Mouse (Mus musculus): ENCODE data around the gene Gid8. TPM values are rescaled to one million over a fixed set of nuclear protein-coding genes. Genes with fewer than 3 reads are reported as not detected.

The Gid8 gene
- 54.1 TPM for polyA plus RNA-seq (2021)

DNA sequence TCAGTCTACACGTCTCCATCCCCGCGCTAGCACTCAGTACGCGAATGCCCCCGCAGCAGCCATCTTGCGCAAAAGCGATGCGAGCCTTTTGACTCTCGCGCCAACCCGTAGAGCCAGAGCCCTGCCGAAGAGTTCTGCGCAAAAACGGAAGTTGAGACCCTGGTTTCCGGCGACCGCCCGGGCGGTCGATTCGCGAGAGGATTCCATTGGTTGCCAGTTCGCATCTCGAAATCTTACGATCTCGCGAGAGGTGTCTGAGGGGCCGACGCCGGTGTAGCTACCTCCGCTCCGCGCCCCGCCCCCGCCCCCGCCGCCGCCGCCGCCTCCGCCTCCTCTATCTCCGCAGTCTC lies at the start of gene Gid8, which contains the start of gene Dido1:
Gene Gid8 (plus strand): TSS at position 195 of the 350 bp plus-strand sequence.
Gene Dido1 (minus strand): TSS at position 77 of the 350 bp plus-strand sequence.
- no peaks in the 10 kb centered on the region for H3K27me3 ChIP-seq
- POLR2A ChIA-PET: interaction anchor here (0.7 to 1.1 kb wide), 2 partner anchors 129 to 783 kb away, joined by 3 to 5 read pairs; partner anchors contain the start of gene Mrgbp
- ATAC-seq (peak; percentile 85), DNase-seq (ENCODE audit: low read depth, low spot score) (peak; percentile 77)
- in situ Hi-C loops (cut with MboI; ENCODE audit: low pct_unique_long_range_greater_than_20kb): no loop called here
- CTCF ChIA-PET: no interaction called here
- TF ChIP-seq CTCF (IDR thresholded peaks at IDR 0.05): no peak

GRCm38 (mm10) chr2:180660521-180660920 lies 49.4 kb upstream of the Gid8 start:
- TF ChIP-seq CTCF (IDR thresholded peaks at IDR 0.05): no peak
- DNase-seq (ENCODE audit: low read depth, low spot score): no peak
- ChIA-PET CTCF (no interaction called here), POLR2A (no interaction called here)
- ATAC-seq: no peak
- in situ Hi-C loops (cut with MboI; ENCODE audit: low pct_unique_long_range_greater_than_20kb): no loop called here
- no peaks in the 10 kb centered on the region for H3K27me3 ChIP-seq

DNA sequence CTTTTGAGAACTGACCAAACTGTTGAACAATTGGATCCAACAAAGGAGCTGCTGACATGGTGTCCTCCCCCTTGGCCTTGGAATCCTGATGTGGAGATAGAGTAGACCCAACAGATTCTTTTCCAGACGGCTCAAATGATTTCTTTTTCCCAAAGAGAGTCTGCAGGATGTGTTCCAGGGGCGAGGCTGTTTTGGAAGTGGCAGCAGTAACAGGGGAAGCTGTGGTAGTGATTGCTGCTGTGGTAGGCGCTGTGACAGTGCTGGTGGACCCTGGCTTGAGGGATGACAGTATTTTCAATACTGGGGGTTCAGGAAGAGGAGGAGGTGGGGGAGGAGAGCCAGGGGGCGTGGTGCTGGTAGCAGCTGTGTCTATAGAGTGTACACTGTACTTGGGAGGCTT lies 47.9 kb upstream of the Gid8 start:
- no peaks in the 10 kb centered on the region for H3K27me3 ChIP-seq
- POLR2A ChIA-PET: no interaction called here
- ATAC-seq (no peak), DNase-seq (ENCODE audit: low read depth, low spot score) (no peak)
- no peak for TF ChIP-seq CTCF (IDR thresholded peaks at IDR 0.05)
- CTCF ChIA-PET: interaction anchor here (1.4 to 2.3 kb wide), 2 partner anchors 15 to 17 kb away, joined by 3 to 6 read pairs; no protein-coding TSS in a partner anchor
- in situ Hi-C loops (cut with MboI; ENCODE audit: low pct_unique_long_range_greater_than_20kb): no loop called here

DNA sequence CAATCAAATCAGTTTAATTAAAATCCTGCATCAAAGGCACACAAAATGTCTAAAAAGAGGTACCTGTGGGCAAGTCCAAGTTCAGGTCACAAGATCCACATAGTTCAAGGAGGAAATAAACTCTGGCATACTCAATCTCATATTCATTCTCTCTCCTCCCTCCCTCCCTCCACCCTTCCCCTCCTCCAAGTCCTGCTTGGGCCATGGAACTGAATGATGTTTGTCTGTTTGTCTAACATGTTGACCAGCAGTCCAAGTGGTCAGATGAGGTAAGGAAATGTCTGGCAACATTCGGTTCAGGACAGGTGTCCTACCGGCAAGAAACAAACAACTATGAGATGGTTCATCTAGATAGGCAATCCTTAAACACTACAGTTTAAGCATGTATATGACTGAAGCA lies 33.2 kb upstream of the Gid8 start:
- ATAC-seq (no peak), DNase-seq (ENCODE audit: low read depth, low spot score) (no peak)
- TF ChIP-seq CTCF (IDR thresholded peaks at IDR 0.05): no peak
- ChIA-PET CTCF (interaction anchor here (3.6 kb wide), 1 partner anchor 26 kb away, joined by 23 read pairs; no protein-coding TSS in a partner anchor), POLR2A (no interaction called here)
- H3K27me3 ChIP-seq: no peaks in the 10 kb centered on the region
- in situ Hi-C loops (cut with MboI; ENCODE audit: low pct_unique_long_range_greater_than_20kb): no loop called here

GRCm38 (mm10) chr2:180678609-180679140 lies 31.2 kb upstream of the Gid8 start:
- ChIA-PET CTCF (interaction anchor here (0.9 to 3.6 kb wide), 12 partner anchors 9 to 210 kb away, joined by 3 to 23 read pairs (median 5); no protein-coding TSS in a partner anchor), POLR2A (interaction anchor here (0.7 to 1.4 kb wide), 2 partner anchors 12 to 20 kb away, joined by 3 to 4 read pairs; no protein-coding TSS in a partner anchor)
- peak; percentile 84 for TF ChIP-seq CTCF (IDR thresholded peaks at IDR 0.05)
- in situ Hi-C loops (cut with MboI; ENCODE audit: low pct_unique_long_range_greater_than_20kb): no loop called here
- peak; percentile 54 for ATAC-seq
- no peaks in the 10 kb centered on the region for H3K27me3 ChIP-seq
- DNase-seq (ENCODE audit: low read depth, low spot score): no peak

- ChIA-PET POLR2A (no interaction called here), CTCF (interaction anchor here (1.8 kb wide), 1 partner anchor 14 kb away, joined by 4 read pairs; no protein-coding TSS in a partner anchor)
- DNase-seq (ENCODE audit: low read depth, low spot score) (no peak), ATAC-seq (no peak)
- TF ChIP-seq CTCF (IDR thresholded peaks at IDR 0.05): no peak
- no peaks in the 10 kb centered on the region for H3K27me3 ChIP-seq
- in situ Hi-C loops (cut with MboI; ENCODE audit: low pct_unique_long_range_greater_than_20kb): no loop called here
These were observed 28.7 kb upstream of the Gid8 start for GRCm38 (mm10) chr2:180681225-180681624.

- in situ Hi-C loops (cut with MboI; ENCODE audit: low pct_unique_long_range_greater_than_20kb): no loop called here
- ATAC-seq (no peak), DNase-seq (ENCODE audit: low read depth, low spot score) (no peak)
- no peaks in the 10 kb centered on the region for H3K27me3 ChIP-seq
- CTCF ChIA-PET: no interaction called here
- no peak for TF ChIP-seq CTCF (IDR thresholded peaks at IDR 0.05)
- POLR2A ChIA-PET: no interaction called here
These were observed 26.4 kb upstream of the Gid8 start for GRCm38 (mm10) chr2:180683524-180683923.

GRCm38 (mm10) chr2:180684031-180684430 lies 25.9 kb upstream of the Gid8 start:
- no peak for TF ChIP-seq CTCF (IDR thresholded peaks at IDR 0.05)
- in situ Hi-C loops (cut with MboI; ENCODE audit: low pct_unique_long_range_greater_than_20kb): no loop called here
- ATAC-seq (no peak), DNase-seq (ENCODE audit: low read depth, low spot score) (no peak)
- POLR2A ChIA-PET: no interaction called here
- CTCF ChIA-PET: interaction anchor here (0.7 to 1.1 kb wide), 2 partner anchors 11 to 27 kb away, joined by 3 to 4 read pairs; no protein-coding TSS in a partner anchor
- no peaks in the 10 kb centered on the region for H3K27me3 ChIP-seq

DNA sequence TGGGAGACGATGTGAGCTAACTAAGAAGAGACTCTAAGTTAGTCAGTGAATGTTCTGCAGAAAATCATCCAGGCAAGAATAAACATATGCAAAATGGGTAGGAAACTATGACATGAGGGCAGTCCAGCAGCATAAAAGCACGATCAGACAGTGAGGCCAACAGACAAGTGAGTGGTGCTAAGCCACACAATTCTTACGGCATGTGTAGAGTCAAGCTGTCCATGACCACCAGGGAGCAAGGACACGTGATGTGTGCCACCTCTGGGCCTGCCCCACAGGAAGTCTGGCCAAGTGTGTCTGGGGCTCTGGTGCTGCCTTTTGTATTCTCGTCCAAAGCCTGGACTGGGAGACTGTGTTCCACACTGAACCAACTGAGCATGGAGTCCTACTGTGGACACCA lies 20.1 kb upstream of the Gid8 start:
- in situ Hi-C loops (cut with MboI; ENCODE audit: low pct_unique_long_range_greater_than_20kb): no loop called here
- POLR2A ChIA-PET: interaction anchor here (1.1 kb wide), 1 partner anchor 10 kb away, joined by 3 read pairs; no protein-coding TSS in a partner anchor
- no peaks in the 10 kb centered on the region for H3K27me3 ChIP-seq
- no peak for DNase-seq (ENCODE audit: low read depth, low spot score)
- no peak for ATAC-seq
- CTCF ChIA-PET: interaction anchor here (1.0 to 3.0 kb wide), 3 partner anchors 11 to 13 kb away, joined by 3 to 23 read pairs (median 9); no protein-coding TSS in a partner anchor
- TF ChIP-seq CTCF (IDR thresholded peaks at IDR 0.05): no peak

DNA sequence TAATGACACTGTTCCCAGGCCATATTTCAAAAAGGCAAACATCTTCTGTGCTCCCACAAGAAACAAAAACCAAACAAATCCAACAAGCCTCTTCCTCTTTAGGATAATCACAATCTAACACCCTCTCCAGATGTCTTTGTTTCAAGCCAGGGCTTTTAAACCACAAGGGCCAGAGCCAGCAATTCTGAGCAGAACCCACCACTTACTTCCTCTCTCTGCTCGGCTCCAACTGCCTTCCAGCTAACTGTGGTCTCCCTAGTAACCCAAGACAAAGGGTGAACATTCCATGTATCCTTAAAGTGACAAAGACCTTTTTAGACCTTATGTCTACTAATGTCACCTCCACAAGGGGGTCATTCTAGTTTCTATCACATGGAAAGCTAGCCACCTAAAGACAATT lies 17.3 kb upstream of the Gid8 start:
- POLR2A ChIA-PET: no interaction called here
- peak; percentile 46 for ATAC-seq
- CTCF ChIA-PET: interaction anchor here (1.3 to 3.0 kb wide), 2 partner anchors 13 to 14 kb away, joined by 3 to 23 read pairs; no protein-coding TSS in a partner anchor
- no peak for DNase-seq (ENCODE audit: low read depth, low spot score)
- H3K27me3 ChIP-seq: no peaks in the 10 kb centered on the region
- no peak for TF ChIP-seq CTCF (IDR thresholded peaks at IDR 0.05)
- in situ Hi-C loops (cut with MboI; ENCODE audit: low pct_unique_long_range_greater_than_20kb): no loop called here

GRCm38 (mm10) chr2:180695176-180695575 lies 14.7 kb upstream of the Gid8 start:
- ChIA-PET CTCF (interaction anchor here (1.2 to 1.7 kb wide), 4 partner anchors 9 to 15 kb away, joined by 4 read pairs; no protein-coding TSS in a partner anchor), POLR2A (interaction anchor here (0.8 kb wide), 1 partner anchor 29 kb away, joined by 3 read pairs; no protein-coding TSS in a partner anchor)

More at GRCm38 (mm10) chr2:180695176-180695575, 14.7 kb upstream of the Gid8 start:
- DNase-seq (ENCODE audit: low read depth, low spot score): no peak
- no peaks in the 10 kb centered on the region for H3K27me3 ChIP-seq
- in situ Hi-C loops (cut with MboI; ENCODE audit: low pct_unique_long_range_greater_than_20kb): no loop called here
- ATAC-seq: peak; percentile 54
- TF ChIP-seq CTCF (IDR thresholded peaks at IDR 0.05): no peak

Measured in Patski (cell line).